Mouse (Mus musculus): Measurements from ENCODE around the gene Nfib.
A peak's percentile ranks its signal among the peaks of the same experiment; 100 is the strongest.

Gene Nfib

DNA sequence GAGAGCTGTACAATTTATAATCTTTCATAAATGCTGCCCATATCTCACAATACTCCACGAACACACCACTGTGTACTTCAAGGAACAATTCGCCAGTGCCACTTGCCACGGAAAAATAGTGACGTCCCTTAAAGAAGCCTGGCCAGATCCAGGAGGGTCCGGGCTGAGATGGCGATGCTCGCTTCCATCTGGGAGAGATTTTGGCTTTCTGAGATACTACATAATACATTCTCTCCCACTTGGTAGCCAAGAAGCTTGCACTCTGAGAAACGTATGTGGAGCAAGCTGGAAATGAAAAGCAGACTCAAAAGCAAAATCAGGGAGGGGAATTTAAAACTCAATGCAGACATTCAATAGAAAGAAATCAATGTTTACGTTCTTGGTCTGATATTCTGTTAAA is 313.1 kb downstream of the Nfib start:
- no peak for DNase-seq (ENCODE audit: low spot score)

DNA sequence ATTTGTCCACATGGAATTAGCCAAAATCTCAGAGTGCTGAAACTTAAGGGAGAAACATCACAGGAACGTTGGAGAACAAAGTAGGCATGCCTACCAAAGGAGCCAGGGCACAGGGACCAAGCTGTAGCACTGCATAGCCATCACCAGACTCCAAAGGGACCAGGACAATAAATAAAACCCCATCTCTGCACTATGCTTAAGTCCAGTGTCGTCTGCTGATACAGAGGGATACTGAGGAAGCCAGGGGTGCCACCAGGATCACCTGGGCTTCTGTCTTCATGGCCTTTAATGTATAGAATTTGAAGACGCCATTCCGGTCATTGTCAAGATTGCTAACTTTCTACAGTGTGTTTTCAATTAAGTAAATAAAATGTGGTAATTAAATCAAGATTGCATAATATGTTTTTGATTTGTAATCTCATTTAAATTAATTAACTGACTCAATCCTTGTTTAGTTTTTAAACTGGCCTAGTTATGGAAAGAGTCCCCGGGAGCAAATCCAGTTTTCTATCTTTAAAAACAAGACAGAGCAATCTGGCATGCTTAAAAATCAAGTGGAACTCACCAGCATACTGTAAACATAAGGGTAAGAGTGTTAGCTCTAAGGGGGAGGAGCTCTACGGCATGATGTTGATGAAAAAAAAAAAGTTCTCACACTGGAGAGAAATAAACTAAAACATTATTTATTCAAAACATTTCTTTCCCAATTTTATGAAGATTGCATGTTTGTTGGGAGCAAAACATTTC is 313.7 kb downstream of the Nfib start:
- no peak for DNase-seq (ENCODE audit: low spot score)

DNA sequence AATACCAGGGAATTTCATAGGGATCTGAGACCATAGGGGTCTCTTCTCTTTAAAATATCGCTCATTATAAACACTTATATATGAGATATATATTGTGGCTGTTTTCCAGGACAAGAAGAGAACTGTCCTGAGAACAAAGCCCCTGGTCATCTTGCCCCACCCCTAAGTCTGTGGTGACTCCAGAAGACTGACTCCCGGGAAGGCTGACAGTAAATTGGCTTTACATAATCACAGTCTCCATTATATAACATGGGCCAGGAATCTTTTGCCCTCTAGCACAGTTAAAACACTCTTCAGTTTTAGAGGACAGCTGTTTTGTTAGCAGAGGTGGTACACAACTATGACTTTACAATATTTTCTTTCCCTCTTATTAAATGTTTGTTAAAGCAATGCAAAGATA is 315.0 kb downstream of the Nfib start:
- DNase-seq (ENCODE audit: low spot score): no peak

DNA sequence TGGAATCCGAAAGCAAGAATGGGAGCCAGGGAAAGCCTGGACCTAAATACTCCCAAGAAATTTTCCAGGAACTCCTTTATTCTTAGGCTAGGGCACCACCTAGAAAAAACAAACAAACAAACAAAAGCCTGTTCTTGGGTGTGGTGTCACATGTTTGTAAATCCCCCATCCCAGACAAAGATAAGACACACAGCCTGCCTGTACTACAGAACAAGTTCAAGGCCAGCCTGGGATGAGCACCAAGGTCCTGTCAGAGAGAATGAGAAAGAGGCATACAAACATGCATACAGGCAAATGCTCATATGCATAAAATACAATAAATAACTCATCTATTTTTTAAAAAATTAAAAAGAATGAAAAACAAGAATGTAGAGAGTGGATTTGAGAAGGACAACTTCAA is 315.7 kb downstream of the Nfib start:
- DNase-seq (ENCODE audit: low spot score): no peak

DNA sequence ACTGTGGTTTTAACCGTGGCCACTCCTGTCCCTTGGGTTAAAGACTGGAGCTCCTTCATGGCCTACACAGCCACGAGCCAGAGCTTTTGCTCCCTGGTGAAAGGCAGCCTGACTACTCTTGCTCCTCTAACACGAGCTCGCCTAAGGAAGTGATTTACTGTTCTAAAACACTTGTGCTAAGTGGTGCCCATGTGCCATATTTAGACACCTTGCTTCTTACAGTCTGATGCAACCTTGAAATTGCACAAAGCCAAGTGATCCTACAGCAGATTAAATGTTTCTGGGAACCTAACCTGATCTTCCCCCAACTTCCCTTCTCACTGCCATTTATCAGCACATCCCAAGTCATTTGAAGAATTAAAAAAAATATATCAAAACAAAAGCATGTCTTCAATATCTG is 317.9 kb downstream of the Nfib start:
- no peak for DNase-seq (ENCODE audit: low spot score)

- DNase-seq (ENCODE audit: low spot score): no peak
These were observed 319.1 kb downstream of the Nfib start for GRCm38 (mm10) chr4:82386222-82386993.

DNA sequence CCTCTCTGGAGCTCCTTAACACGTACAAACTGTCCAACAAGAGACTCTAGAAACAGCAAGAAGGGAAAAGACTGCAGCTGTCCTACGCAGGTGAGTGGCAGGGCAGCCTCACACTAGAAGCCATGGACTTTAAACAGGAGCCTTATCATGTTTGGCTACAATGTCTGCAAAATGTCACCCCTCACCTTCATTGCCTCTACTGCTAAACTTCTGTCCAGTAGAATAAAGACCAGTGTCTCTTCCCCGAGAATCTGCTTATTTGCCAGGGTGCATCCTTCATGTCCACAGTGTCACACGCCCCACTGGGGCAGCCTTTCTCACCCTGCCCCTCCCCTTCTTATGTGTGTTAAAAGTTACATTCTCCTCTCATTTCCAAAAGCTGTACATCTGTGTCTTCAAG is 319.9 kb downstream of the Nfib start:
- DNase-seq (ENCODE audit: low spot score): no peak

DNA sequence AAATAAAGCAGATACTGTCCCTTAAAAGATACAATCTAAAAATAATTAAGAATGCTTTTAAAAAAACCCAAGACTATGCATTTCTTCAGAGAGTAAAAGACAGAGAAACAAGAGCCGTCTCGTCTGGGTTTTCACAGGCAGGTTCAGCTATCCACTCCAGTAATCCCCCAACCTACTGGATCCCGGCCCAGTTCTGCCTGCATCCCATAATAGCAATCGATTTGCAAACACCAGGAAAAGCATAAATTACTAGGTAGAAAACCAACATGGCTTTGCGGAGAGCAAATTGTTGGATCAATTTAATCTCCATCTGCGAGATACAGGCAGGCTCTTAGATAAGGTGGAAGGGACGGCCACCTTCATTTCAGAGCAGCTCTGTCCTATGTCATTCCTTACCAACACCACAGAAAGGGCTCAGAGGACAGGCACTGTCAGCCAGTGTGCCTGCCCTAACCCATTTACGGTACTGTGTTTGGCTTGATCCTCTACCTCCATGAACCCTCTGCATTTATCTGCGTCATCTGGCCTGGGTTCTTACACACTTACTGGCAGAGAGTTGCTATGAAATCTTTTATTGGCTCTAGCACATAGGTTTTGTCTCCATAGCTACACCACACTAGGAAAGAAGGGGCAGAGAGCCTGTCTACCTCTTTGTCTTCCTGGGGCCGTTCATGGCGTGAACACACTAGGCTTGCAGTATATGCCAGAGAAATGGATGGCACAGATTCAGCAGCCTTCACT is 321.4 kb downstream of the Nfib start:
- DNase-seq (ENCODE audit: low spot score): peak; percentile 61

DNA sequence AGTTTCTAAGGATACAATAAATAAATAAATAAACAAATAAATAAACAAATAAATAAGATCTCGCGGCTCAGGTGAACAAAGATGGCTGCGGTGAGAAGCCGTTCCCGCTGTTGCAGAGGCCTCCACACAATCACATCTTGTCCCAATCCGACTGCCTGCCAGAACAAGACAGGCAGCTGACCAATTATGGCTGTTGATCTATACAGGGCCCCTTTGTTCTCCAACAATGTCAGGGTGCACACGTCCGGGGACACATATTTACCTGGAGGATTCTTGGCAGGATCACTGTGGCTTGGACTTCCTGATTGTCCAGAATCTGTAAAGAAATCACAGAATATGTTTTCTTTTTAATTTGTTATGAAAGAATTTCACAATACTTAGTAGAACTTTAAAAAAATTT is 322.2 kb downstream of the Nfib start:
- DNase-seq (ENCODE audit: low spot score): no peak

GRCm38 (mm10) chr4:82381786-82382185 is 323.8 kb downstream of the Nfib start:
- no peak for DNase-seq (ENCODE audit: low spot score)

- DNase-seq (ENCODE audit: low spot score): no peak
These were observed 325.0 kb downstream of the Nfib start for GRCm38 (mm10) chr4:82380578-82380977.

GRCm38 (mm10) chr4:82378050-82378449 is 327.5 kb downstream of the Nfib start:
- DNase-seq (ENCODE audit: low spot score): no peak

DNA sequence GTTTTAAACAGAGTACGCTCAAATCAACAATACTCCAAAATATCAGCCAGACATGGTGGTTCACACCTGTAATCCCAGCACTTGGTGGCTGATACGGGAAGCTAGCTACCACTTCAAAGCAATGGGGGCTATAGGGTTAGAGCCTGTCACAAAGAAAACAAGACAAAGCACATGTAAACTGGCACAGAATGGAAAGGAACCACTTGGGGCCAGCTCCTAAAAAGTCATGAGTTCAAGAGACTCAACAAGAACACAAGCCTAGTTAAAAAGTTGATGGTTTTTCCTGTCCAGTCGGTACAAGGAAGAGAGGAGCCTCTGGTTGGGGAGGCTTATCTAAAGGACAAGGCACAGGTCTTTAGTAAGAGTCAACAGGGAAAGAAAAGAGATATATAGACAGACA is 327.9 kb downstream of the Nfib start:
- DNase-seq (ENCODE audit: low spot score): no peak

GRCm38 (mm10) chr4:82374560-82374959 is 331.0 kb downstream of the Nfib start:
- no peak for DNase-seq (ENCODE audit: low spot score)

- DNase-seq (ENCODE audit: low spot score): no peak
These were observed 333.3 kb downstream of the Nfib start for GRCm38 (mm10) chr4:82372217-82372616.

GRCm38 (mm10) chr4:82371471-82371870 is 334.1 kb downstream of the Nfib start:
- no peak for DNase-seq (ENCODE audit: low spot score)

DNA sequence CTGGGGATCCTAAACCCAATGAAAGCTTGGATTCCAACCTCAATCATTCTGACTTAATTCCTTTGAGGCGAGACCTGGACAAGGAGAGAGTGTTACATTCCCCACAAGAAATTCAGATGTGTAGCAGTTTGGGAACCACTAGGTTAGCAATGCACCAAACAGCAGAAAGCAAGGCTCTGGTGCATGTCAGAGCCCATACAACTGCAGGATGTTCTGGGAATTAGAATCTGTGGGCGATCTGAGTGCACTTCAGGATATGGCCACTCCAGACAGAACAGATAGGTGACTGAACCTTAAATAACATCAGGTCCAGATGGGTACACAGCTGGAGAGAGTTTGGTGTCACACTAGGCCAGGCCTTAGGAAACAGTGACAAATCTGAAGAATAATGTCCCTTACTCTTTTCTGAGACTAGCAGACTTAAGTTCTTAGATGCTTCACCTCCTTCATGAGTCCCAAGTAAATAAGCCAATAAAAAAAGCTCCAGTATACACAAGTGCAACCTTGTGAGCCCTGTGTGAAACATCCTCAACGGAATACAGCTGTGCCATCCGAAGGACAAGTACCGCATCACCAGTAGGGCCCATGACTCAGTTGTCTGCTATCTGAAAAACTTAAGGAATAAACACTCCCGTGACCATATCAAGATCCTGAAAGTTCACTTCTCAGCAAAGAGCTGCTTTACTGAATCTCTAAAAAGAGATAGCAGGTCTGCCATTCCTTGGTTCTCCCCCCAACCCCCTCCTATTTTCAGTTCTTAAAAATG is 336.4 kb downstream of the Nfib start:
- no peak for DNase-seq (ENCODE audit: low spot score)

- DNase-seq (ENCODE audit: low spot score): no peak
These were observed 337.3 kb downstream of the Nfib start for GRCm38 (mm10) chr4:82368091-82368775.

DNA sequence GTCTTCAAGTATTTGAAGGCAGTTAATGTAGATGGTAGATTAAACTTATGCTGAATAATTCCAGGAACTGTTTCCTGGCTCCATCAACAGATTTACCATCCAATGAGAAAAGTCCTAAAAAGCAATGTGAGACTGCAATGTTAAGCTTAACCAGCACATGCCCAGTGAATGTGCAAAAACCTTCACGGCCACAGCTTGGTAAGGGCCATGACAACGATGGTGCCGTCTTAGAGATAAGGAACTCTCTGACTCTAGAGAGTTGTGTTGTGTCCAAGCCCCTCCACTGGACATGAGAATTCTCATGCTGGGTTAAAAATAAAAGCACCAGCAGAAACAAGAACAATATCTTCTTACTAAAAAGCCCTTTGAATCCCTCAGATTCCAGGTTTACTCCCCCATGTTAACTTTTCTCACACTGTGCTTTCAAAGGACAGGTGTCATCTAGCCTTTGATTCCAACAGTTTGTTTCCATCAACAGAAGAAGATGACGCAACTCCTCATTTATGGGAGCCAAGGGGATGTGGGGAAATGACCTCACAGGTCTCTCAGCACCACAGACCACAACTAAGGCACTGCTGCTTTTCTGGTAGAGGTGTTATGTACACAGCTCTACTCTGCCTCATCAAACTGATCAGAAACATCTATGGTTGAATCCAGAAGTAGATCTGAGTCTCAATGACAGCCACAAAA is 340.7 kb downstream of the Nfib start:
- no peak for DNase-seq (ENCODE audit: low spot score)

GRCm38 (mm10) chr4:82363951-82364350 is 341.6 kb downstream of the Nfib start:
- no peak for DNase-seq (ENCODE audit: low spot score)

- no peak for DNase-seq (ENCODE audit: low spot score)
These were observed 343.3 kb downstream of the Nfib start for GRCm38 (mm10) chr4:82362294-82362693.
